Comparison of ENCODE assay signal across 18 mouse cellular contexts in the genomic region with DNA sequence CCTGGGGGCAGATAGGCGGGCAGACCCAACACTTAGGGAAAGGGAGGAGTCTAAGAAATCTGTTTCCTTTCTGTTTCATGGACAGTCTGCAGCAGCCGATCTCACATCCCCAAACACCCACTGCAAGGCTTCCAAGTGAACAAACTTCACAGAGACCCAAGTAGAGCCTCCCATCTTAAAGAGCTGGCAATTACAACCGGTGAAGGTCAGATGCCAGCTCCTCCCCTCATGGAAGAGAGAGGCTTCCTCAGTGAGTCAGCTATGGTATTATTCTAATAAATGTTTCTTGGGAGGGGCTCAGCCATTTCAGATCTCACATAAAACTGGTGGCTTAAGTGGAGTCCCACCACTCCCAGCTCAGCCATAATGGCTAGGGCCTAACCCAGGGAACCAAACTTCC. TPM values are rescaled to one million over a fixed set of nuclear protein-coding genes. Genes with fewer than 3 reads are reported as not detected.
DNase-seq lines count a peak whose midpoint lies in the region; ATAC-seq and TF ChIP-seq lines count a peak whose summit lies in the region.
"Had no signal": no experiment of that assay in that cellular context is flagged by ENCODE, and none has a peak within 500 bp of the region (broad histone marks: within the 10 kb centered on the region; RNA-seq: fewer than 3 reads in every experiment).

No protein-coding gene starts in this region.

- no peak for ATAC-seq in megakaryocyte, adult 5-6 weeks (ENCODE audit: poor library complexity, severe bottlenecking)
- ATAC-seq in CD4-positive, CD25-positive, alpha-beta regulatory T cell, adult 4 months: peak; percentile 14
- no peak for ATAC-seq in embryonic facial prominence, embryonic 12.5 days (ENCODE audit: insufficient number of reproducible peaks, insufficient read depth, low FRiP score, low TSS enrichment)
- ATAC-seq in neural tube, embryonic 15.5 days (ENCODE audit: low FRiP score): no peak
- ATAC-seq: forebrain, postnatal 0 days; hindbrain, postnatal 0 days; midbrain, embryonic 13.5 days had no signal

- no peak overlapping the region for H3ac ChIP-seq in myocyte (ENCODE audit: control insufficient read depth, insufficient read length)

- no peak overlapping the region for H3K9ac ChIP-seq in embryonic facial prominence, embryonic 12.5 days
- H3K9ac ChIP-seq in neural tube, embryonic 15.5 days (replicated peaks): no peak overlapping the region
- H3K9ac ChIP-seq: forebrain, postnatal 0 days; heart, embryonic 15.5 days; midbrain, embryonic 13.5 days; neural tube, embryonic 13.5 days had no signal

- H3K4me3 ChIP-seq in megakaryocyte, embryonic 14.5 days (replicated peaks): peak overlapping the region; percentile 25
- no peak overlapping the region for H3K4me3 ChIP-seq in embryonic facial prominence, embryonic 12.5 days
- H3K4me3 ChIP-seq in myocyte: peak overlapping the region; percentile 0
- no peak overlapping the region for H3K4me3 ChIP-seq in neural tube, embryonic 15.5 days (replicated peaks)
- H3K4me3 ChIP-seq: forebrain, embryonic 10.5 days; heart, embryonic 15.5 days; midbrain, embryonic 13.5 days; neural tube, embryonic 13.5 days had no signal

- H3K9me3 ChIP-seq in megakaryocyte, embryonic 14.5 days: no peaks in the 10 kb centered on the region
- H3K9me3 ChIP-seq in embryonic facial prominence, embryonic 12.5 days: no peaks in the 10 kb centered on the region
- H3K9me3 ChIP-seq in neural tube, embryonic 15.5 days (replicated peaks): no peaks in the 10 kb centered on the region
- H3K9me3 ChIP-seq: forebrain, embryonic 10.5 days; heart, embryonic 15.5 days; midbrain, embryonic 13.5 days; neural tube, embryonic 13.5 days had no signal

- TF ChIP-seq POLR2A in myocyte (IDR thresholded peaks at IDR 0.05; ENCODE audit: insufficient read length, low read depth): no peak

- WGBS in embryonic facial prominence, embryonic 12.5 days: 81% methylated on average over 3 of the region's 3 CpGs
- 77% methylated on average over 3 of the region's 3 CpGs for WGBS in neural tube, embryonic 15.5 days

- peaks cover 76% of the 10 kb centered on the region for H3K79me2 ChIP-seq in myocyte (ENCODE audit: control insufficient read depth, insufficient read depth)

- peaks cover 6% of the 10 kb centered on the region for H3K27me3 ChIP-seq in megakaryocyte, embryonic 14.5 days (replicated peaks)
- H3K27me3 ChIP-seq in embryonic facial prominence, embryonic 12.5 days: peaks cover 22% of the 10 kb centered on the region
- no peaks in the 10 kb centered on the region for H3K27me3 ChIP-seq in myocyte (ENCODE audit: control insufficient read depth, insufficient read depth, insufficient read length)
- peaks cover 17% of the 10 kb centered on the region for H3K27me3 ChIP-seq in neural tube, embryonic 15.5 days (replicated peaks)

- no peak for DNase-seq in left cerebral cortex, adult 8-10 months (ENCODE audit: low spot score in 2 of 2)
- DNase-seq: cerebellum, adult 9-10 months; forebrain, postnatal 0 days; heart, adult 11 months; kidney, adult 11 months; thymus, adult 18-20 months had no signal

- peaks cover 100% of the 10 kb centered on the region for H3K4me1 ChIP-seq in megakaryocyte, embryonic 14.5 days
- H3K4me1 ChIP-seq in embryonic facial prominence, embryonic 12.5 days: peaks cover 15% of the 10 kb centered on the region
- H3K4me1 ChIP-seq in neural tube, embryonic 15.5 days: peaks cover 2% of the 10 kb centered on the region; the same call in 1 of the 2 replicates

- peak overlapping the region; percentile 37; the same call in 1 of the 2 replicates for H3K27ac ChIP-seq in embryonic facial prominence, embryonic 12.5 days
- no peak overlapping the region for H3K27ac ChIP-seq in neural tube, embryonic 15.5 days (replicated peaks)
- H3K27ac ChIP-seq: heart, embryonic 15.5 days; hindbrain, postnatal 0 days; kidney, postnatal 0 days; midbrain, embryonic 13.5 days; neural tube, embryonic 13.5 days had no signal

- no peak overlapping the region for H3K4me2 ChIP-seq in embryonic facial prominence, embryonic 12.5 days (replicated peaks)
- peak overlapping the region; percentile 87 for H3K4me2 ChIP-seq in myocyte (ENCODE audit: low read depth)
- no peak overlapping the region for H3K4me2 ChIP-seq in neural tube, embryonic 15.5 days
- H3K4me2 ChIP-seq: heart, embryonic 15.5 days; midbrain, embryonic 13.5 days; neural tube, embryonic 13.5 days had no signal

- H3K36me3 ChIP-seq in megakaryocyte, embryonic 14.5 days (replicated peaks; ENCODE audit: low read length): peaks cover 58% of the 10 kb centered on the region
- H3K36me3 ChIP-seq in embryonic facial prominence, embryonic 12.5 days: no peaks in the 10 kb centered on the region
- no peaks in the 10 kb centered on the region for H3K36me3 ChIP-seq in myocyte (ENCODE audit: control insufficient read depth, insufficient read depth)
- no peaks in the 10 kb centered on the region for H3K36me3 ChIP-seq in neural tube, embryonic 15.5 days
- H3K36me3 ChIP-seq: forebrain, embryonic 10.5 days; heart, embryonic 15.5 days; midbrain, embryonic 13.5 days; neural tube, embryonic 13.5 days had no signal

TF ChIP-seq in myocyte, 11 proteins besides CTCF, POLR2A, EP300 and RAD21:
- no peak for TF ChIP-seq USF1 (IDR thresholded peaks at IDR 0.05; ENCODE audit: low read depth)
- no peak for TF ChIP-seq POLR2AphosphoS2 (IDR thresholded peaks at IDR 0.05; ENCODE audit: insufficient read length, low read depth)
- TF ChIP-seq E2F4 (IDR thresholded peaks at IDR 0.05; ENCODE audit: insufficient read depth): no peak
- no peak for TF ChIP-seq CEBPB (IDR thresholded peaks at IDR 0.05; ENCODE audit: insufficient read depth, poor library complexity, severe bottlenecking)
- no peak for TF ChIP-seq SRF (IDR thresholded peaks at IDR 0.05; ENCODE audit: control insufficient read depth, insufficient read length, low read depth)
- TF ChIP-seq TCF12 (IDR thresholded peaks at IDR 0.05; ENCODE audit: insufficient read depth, poor library complexity, severe bottlenecking): no peak
- TF ChIP-seq MYOD1 (IDR thresholded peaks at IDR 0.05; ENCODE audit: control insufficient read depth in 1 of 3, insufficient read length in 2 of 3, low read depth in 2 of 3): no peak
- no peak for TF ChIP-seq MAX (IDR thresholded peaks at IDR 0.05; ENCODE audit: low read depth)

RNA-seq across cellular contexts. Expression of gene Syne3, which starts 5.9 kb away (rescaled TPM):
- 4.2 and 6.8 TPM in 2 replicates for polyA plus RNA-seq in megakaryocyte, embryonic 14.5 days (2012; ENCODE audit: insufficient read depth, low replicate concordance)
- 14.1 and 17.8 TPM in 2 replicates for total RNA-seq in megakaryocyte, adult 5-6 weeks (2015)
- 26.9 and 28.4 TPM in 2 replicates for total RNA-seq in megakaryocyte, adult 5-6 weeks (2017)
- 1 to 10 TPM; 1.6 to 5.5 TPM for polyA plus RNA-seq in CD4-positive, CD25-positive, alpha-beta regulatory T cell, adult 4 months (2017; shearing (Covaris generic))
- polyA plus RNA-seq in embryonic facial prominence, embryonic 12.5 days (2016; fragmentation: Nextera tagmentation; extraction: Ambion mirVana): 0.64 and 0.79 TPM in 2 replicates
- polyA plus RNA-seq in myocyte (2012; fragmentation: generic; extraction: Trizol): 11.6 TPM
- total RNA-seq in left cerebral cortex, adult 8-10 months (2022): 1 to 10 TPM; 2.0 to 3.0 (median 2.8) TPM
- polyA plus RNA-seq in neural tube, embryonic 15.5 days (2015; fragmentation: Nextera tagmentation; extraction: Ambion mirVana): 0.28 and 0.66 TPM in 2 replicates

RNA-seq across cellular contexts. Expression of gene Glrx5, which starts 28.8 kb away (rescaled TPM):
- polyA plus RNA-seq in megakaryocyte, embryonic 14.5 days (2012; ENCODE audit: insufficient read depth, low replicate concordance): 46.1 and 131 TPM in 2 replicates
- total RNA-seq in megakaryocyte, adult 5-6 weeks (2015): 24.8 and 35.1 TPM in 2 replicates
- total RNA-seq in megakaryocyte, adult 5-6 weeks (2017): 10.0 and 10.7 TPM in 2 replicates
- 1 to 10 TPM; 3.3 to 8.5 TPM for polyA plus RNA-seq in CD4-positive, CD25-positive, alpha-beta regulatory T cell, adult 4 months (2017; shearing (Covaris generic))
- polyA plus RNA-seq in embryonic facial prominence, embryonic 12.5 days (2016; fragmentation: Nextera tagmentation; extraction: Ambion mirVana): 188 and 196 TPM in 2 replicates
- polyA plus RNA-seq in myocyte (2012; fragmentation: generic; extraction: Trizol): 52.4 TPM
- total RNA-seq in left cerebral cortex, adult 8-10 months (2022): 10 to 100 TPM; 41.7 to 50.8 (median 46.0) TPM
- polyA plus RNA-seq in neural tube, embryonic 15.5 days (2015; fragmentation: Nextera tagmentation; extraction: Ambion mirVana): 174 and 186 TPM in 2 replicates

Comparison
In these comparisons a context has a peak if more than half of its experiments do, and no peak if none do; other contexts are left out.
1. H3K4me3 ChIP-seq: peak in megakaryocyte, embryonic 14.5 days (single experiment) and myocyte (single experiment); none in embryonic facial prominence, embryonic 12.5 days (single experiment) and neural tube, embryonic 15.5 days (single experiment).